Mouse (Mus musculus) hindbrain, embryonic 13.5 days (tissue): Measurements from ENCODE around the gene Map1a. TPM values are rescaled to one million over a fixed set of nuclear protein-coding genes. Genes with fewer than 3 reads are reported as not detected.

Experiments
- ATAC-seq: fragments of 200-750 bp; cut with Nextera tagmentation; 2 replicates; pipeline ENCODE4 v1.8.0; 2017; ENCODE audit warnings: moderate TSS enrichment; ENCODE audit not compliant: low FRiP score
- H3K27ac ChIP-seq: fragments of 300-500 bp; sonication (generic); 2 replicates; pipeline ENCODE4 v1.5.1; 2015; ENCODE audit warnings: inconsistent platforms, mild to moderate bottlenecking, moderate library complexity
- H3K27me3 ChIP-seq: fragments of 300-500 bp; sonication (generic); 2 replicates; pipeline ENCODE4 v1.6.1; 2015; ENCODE audit warnings: mild to moderate bottlenecking, inconsistent platforms
- H3K36me3 ChIP-seq: fragments of 300-500 bp; sonication (generic); 2 replicates; pipeline ENCODE4 v1.6.1; 2015; ENCODE audit warnings: mild to moderate bottlenecking, inconsistent platforms
- H3K4me1 ChIP-seq: fragments of 300-500 bp; sonication (generic); replicated peaks from 2 replicates; pipeline ENCODE4 v1.6.1; 2015; ENCODE audit warnings: inconsistent platforms
- H3K4me2 ChIP-seq: fragments of 300-500 bp; sonication (generic); 2 replicates; pipeline ENCODE4 v1.6.1; 2015; ENCODE audit warnings: inconsistent platforms, mild to moderate bottlenecking, moderate library complexity
- H3K4me3 ChIP-seq: fragments of 300-500 bp; sonication (generic); 2 replicates; pipeline ENCODE4 v1.5.1; 2015; ENCODE audit warnings: mild to moderate bottlenecking, inconsistent platforms
- H3K9ac ChIP-seq: fragments of 300-500 bp; sonication (generic); 2 replicates; pipeline ENCODE4 v1.6.1; 2015; ENCODE audit warnings: mild to moderate bottlenecking, inconsistent platforms
- H3K9me3 ChIP-seq: fragments of 300-500 bp; sonication (generic); 2 replicates; pipeline ENCODE4 v1.6.1; 2016; ENCODE audit warnings: inconsistent platforms
- WGBS: fragments of 180-500 bp; shearing (Covaris S2); methylation state at CpG from one replicate; pipeline ENCODE4 v1.1.7; 2015; 5-methylcytosine and 5-hydroxymethylcytosine counted together
- polyA plus RNA-seq: library from polyadenylated mRNA; unstranded; fragments of >200 nt; fragmentation: Nextera tagmentation; extraction: Ambion mirVana; gene quantifications from 2 replicates; pipeline ENCODE4 v1.2.1, GENCODE M21; 2015

Map1a gene
- polyA plus RNA-seq, 1 experiment from 2014 or later = 16.1 TPM

DNA sequence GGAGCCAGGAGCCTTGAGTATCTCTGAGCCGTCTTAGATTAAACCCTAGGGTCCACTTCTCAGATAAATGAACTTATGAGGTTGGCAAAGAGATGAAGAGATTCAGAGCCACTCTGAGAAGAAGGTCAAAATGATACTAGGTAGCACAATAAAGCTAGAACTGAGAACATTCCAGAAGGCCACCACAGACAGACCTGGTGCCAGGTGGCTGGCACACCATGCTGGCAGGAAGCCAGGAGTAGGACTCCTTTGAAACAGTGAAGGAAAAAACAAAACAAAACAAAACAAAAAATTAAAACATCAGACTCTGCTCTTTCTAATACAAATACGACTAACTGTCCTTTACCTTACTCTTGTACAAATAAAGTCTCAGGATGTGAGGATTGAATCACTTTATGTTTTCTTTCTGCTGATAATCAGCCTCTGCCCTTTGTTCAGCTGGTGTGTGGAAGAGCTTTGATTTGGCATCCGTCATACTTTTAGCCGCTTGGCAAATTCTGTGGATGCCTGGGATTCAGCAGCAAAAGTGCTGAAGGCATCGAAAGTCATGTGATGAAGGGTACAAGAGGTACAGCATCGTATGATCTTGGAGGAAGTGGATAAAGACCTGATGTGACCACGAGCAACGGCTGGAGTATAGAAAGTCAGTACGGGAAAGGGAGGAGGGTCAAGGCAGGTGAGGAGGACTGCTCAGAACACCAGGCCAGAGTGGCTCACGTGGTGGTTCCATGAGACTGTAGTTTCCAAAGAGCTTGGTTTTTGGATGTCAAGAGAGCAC is 34.5 kb downstream of the Map1a start:
- no peak for ATAC-seq
- Histone ChIP-seq H3K9me3 (no peaks in the 10 kb centered on the region), H3K36me3 (peaks cover 42% of the 10 kb centered on the region), H3K4me1 (no peaks in the 10 kb centered on the region), H3K27ac (no peak overlapping the region), H3K4me2 (no peak overlapping the region), H3K4me3 (no peak overlapping the region), H3K27me3 (no peaks in the 10 kb centered on the region), H3K9ac (no peak overlapping the region)
- 91% methylated on average over 10 of the region's 10 CpGs for WGBS

DNA sequence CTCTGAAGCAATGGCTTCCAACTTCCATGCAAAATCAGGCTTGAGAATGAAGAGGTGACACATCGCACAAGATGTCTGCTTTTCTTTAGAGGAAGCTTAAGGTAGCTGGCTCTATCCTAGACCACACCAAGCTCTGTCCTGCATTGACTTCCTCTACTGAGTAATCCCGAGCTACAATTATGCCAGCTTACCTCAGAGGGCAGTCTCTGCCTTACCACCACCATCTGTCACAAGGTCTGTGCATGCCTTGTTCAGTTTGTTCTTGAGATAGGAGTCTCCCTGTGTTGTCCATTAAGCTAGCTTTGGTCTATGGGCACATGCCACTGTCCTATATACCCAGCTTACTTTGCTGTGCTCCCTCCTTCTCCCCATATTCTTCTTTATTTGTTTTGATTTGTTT is 40.1 kb downstream of the Map1a start:
- Histone ChIP-seq H3K4me1 (no peaks in the 10 kb centered on the region), H3K36me3 (peaks cover 61% of the 10 kb centered on the region), H3K9me3 (no peaks in the 10 kb centered on the region), H3K27ac (no peak overlapping the region), H3K9ac (no peak overlapping the region), H3K4me2 (no peak overlapping the region), H3K27me3 (no peaks in the 10 kb centered on the region), H3K4me3 (no peak overlapping the region)
- 92% methylated on average over 2 of the region's 2 CpGs for WGBS
- no peak for ATAC-seq

DNA sequence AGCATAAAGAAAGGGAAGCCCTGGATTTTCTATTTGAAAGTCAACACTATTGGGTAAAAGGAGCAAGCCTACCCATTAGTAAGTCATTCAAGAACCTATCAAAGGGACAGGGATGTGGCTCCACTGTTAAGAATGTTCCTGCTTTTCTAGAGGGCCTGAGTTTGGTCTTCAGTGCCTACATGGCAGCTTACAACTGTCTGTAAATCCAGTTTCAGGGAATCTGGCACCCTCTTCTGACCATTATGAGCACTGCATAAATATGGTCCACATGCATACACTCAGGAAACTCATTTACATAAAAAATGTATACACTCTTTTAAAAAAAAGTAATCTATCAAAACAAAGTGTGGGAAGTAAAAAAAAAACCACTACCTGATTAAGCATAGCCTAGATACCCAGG is 49.7 kb downstream of the Map1a start:
- Histone ChIP-seq H3K27ac (no peak overlapping the region), H3K9ac (no peak overlapping the region), H3K9me3 (peaks cover 5% of the 10 kb centered on the region; the same call in 1 of the 2 replicates), H3K36me3 (peaks cover 68% of the 10 kb centered on the region), H3K27me3 (no peaks in the 10 kb centered on the region), H3K4me3 (no peak overlapping the region), H3K4me2 (no peak overlapping the region), H3K4me1 (no peaks in the 10 kb centered on the region)
- ATAC-seq = no peak

DNA sequence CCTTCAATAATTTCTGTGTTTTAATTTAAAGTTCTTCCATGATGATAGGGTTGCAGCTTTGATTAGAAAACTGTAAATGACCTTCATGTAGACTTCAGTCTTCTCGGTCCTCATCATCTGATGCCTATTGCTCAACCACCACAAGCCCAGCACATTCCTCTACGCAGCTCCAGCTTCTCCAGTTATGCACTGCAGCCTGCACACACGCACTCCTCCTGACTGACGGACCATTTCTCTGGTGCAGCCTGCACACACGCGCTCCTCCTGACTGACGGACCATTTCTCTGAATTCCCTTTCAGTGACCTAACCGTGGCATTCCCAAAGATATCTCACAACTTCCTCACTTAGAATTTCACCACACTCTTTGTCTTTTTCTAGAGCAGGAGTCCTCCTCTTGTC is 63.8 kb downstream of the Map1a start:
- Histone ChIP-seq H3K4me3 (no peak overlapping the region), H3K27me3 (peaks cover 23% of the 10 kb centered on the region), H3K27ac (no peak overlapping the region), H3K9me3 (no peaks in the 10 kb centered on the region), H3K9ac (no peak overlapping the region), H3K36me3 (peaks cover 20% of the 10 kb centered on the region), H3K4me2 (no peak overlapping the region), H3K4me1 (peaks cover 15% of the 10 kb centered on the region)
- 66% methylated on average over 8 of the region's 8 CpGs for WGBS
- no peak for ATAC-seq

DNA sequence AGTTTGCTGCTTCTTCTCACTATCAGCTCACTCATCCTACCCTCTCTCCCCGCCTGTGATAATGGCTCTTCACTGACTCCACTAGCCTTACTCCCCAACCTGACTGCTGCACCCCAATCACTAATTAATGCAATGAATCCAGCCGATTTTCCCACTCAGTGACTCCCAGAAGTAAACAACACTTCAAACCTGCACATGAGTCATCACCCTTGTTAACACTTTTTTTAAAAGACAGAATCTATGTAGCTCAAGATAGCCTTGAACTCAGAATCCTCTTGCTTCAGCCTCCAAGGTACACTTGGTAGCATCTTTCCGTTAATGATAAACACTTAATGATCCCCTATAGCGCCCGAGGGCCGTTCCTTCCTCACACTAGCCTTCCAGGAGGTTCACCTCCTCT is 65.0 kb downstream of the Map1a start:
- Histone ChIP-seq H3K9me3 (no peaks in the 10 kb centered on the region), H3K27me3 (peaks cover 33% of the 10 kb centered on the region), H3K4me1 (peaks cover 27% of the 10 kb centered on the region), H3K4me3 (peak overlapping the region; percentile 71), H3K36me3 (peaks cover 8% of the 10 kb centered on the region), H3K27ac (peak overlapping the region; percentile 91), H3K9ac (peak overlapping the region; percentile 85), H3K4me2 (peak overlapping the region; percentile 60)
- WGBS = 7% methylated on average over 6 of the region's 6 CpGs
- no peak for ATAC-seq

DNA sequence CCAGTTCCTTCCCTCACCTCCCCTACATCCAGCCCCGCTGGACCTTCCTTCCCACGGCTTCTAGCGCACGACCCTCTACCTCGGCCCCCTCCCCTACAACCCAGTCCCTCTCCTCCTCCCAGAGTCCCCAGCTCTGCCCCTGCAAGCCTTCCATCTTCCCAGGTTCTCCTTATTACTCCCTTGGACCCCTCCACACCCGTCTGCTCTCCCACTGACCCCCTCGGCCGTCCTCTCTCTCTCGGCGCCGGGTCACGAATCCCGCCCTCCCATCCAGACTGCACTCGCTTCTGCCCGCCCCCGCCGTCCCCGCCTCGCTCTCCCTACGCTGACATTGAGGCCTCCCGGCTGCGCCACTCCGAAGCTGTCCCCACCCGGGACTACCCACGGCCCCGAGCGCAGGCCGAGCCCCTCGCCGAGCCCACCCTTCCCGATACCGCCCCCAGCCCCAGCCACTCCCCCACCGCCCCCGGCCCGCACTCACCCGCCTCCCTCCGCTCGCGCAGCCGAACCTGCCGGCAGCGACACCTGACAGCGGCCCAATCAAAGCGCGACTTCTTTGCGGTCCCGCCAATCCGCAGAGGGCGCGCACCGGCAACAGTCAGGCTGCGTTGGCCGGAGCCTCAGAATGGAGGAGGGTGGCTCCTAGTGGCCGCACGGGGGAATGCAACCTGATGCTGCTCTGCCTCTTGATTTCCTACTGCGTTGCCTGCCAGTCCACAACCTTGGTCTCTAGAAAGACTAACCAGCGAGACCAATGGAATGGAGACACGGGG is 65.6 kb downstream of the Map1a start, which contains the start of gene Ppip5k1:
Ppip5k1 (minus strand) TSS at position 577 of the 773 bp plus-strand sequence.
- peak within 1 kb of the TSS; percentile 60 for H3K4me2 ChIP-seq
- H3K4me3 ChIP-seq = peak within 1 kb of the TSS; percentile 71
- H3K9me3 ChIP-seq = no peaks in the 10 kb centered on the region
- ATAC-seq = peak; percentile 97
- 1% methylated on average over 58 of the region's 58 CpGs for WGBS
- H3K36me3 ChIP-seq = 0 out of 2 replicates have a peak, but pooled peaks cover 3% of the 10 kb centered on the region
- peaks cover 39% of the 10 kb centered on the region for H3K27me3 ChIP-seq
- H3K27ac ChIP-seq = peak within 1 kb of the TSS; percentile 91
- H3K4me1 ChIP-seq = peaks cover 30% of the 10 kb centered on the region
- peak within 1 kb of the TSS; percentile 85 for H3K9ac ChIP-seq

DNA sequence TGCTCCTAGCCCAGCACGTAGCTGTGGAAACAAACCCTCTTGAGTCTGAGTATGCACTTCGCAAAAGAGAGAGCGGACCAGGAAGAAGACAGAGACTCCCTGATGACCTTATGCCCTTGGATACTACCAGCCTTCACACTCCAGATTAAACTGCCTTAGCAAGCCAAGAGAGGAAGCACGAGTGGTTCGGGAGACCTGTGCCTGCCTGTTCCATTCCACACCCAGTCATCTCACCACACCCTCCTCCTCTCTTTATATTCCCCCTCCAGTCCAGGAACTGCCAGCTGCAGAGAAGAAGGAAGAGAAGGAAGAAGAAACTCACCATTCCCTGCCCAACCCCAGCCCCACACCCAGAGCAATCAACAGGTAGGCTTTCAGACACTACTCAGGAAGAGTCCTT is 68.1 kb downstream of the Map1a start, which contains the start of gene Ckmt1:
Ckmt1 (plus strand) TSS at position 221 of the 400 bp plus-strand sequence.
- no peak for ATAC-seq
- H3K9ac ChIP-seq = peak within 1 kb of the TSS; percentile 76

DNA sequence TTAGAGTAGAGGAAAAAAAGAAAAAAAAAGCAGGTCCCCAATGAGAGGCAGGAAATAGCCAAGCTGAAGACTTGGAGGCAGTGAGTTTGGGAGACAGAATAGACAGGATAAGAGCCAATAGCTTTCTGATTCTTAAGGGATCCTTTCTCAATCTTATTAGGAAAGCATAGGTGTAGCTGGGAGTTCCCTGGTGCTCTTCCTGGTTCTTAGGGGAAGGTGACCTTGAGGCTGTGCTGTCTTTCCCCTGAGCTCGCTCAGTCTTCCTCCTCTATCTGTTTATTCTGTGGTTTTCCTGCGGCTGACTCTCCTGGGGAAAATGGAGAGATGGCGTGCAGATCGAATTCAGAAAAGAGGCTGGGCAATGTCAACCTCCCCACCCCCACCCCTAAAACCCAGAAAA is 68.6 kb downstream of the Map1a start:
- WGBS = 3% methylated on average over 4 of the region's 4 CpGs
- peak overlapping the region; percentile 47 for H3K4me3 ChIP-seq
- H3K9me3 ChIP-seq = no peaks in the 10 kb centered on the region
- H3K36me3 ChIP-seq = no peaks in the 10 kb centered on the region
- peaks cover 30% of the 10 kb centered on the region for H3K4me1 ChIP-seq
- no peak for ATAC-seq
- H3K4me2 ChIP-seq = peak overlapping the region; percentile 62
- peak overlapping the region; percentile 76 for H3K9ac ChIP-seq
- peaks cover 58% of the 10 kb centered on the region for H3K27me3 ChIP-seq
- no peak overlapping the region for H3K27ac ChIP-seq

More for the DNA sequence above, 68.1 kb downstream of the Map1a start, which contains the start of gene Ckmt1:
- Histone ChIP-seq H3K4me2 (peak within 1 kb of the TSS; percentile 62), H3K9me3 (no peaks in the 10 kb centered on the region), H3K36me3 (no peaks in the 10 kb centered on the region), H3K4me3 (peak within 1 kb of the TSS; percentile 47), H3K27me3 (peaks cover 55% of the 10 kb centered on the region), H3K4me1 (peaks cover 30% of the 10 kb centered on the region), H3K27ac (peak within 1 kb of the TSS; percentile 45)
- 74% methylated on average over 5 of the region's 5 CpGs for WGBS

DNA sequence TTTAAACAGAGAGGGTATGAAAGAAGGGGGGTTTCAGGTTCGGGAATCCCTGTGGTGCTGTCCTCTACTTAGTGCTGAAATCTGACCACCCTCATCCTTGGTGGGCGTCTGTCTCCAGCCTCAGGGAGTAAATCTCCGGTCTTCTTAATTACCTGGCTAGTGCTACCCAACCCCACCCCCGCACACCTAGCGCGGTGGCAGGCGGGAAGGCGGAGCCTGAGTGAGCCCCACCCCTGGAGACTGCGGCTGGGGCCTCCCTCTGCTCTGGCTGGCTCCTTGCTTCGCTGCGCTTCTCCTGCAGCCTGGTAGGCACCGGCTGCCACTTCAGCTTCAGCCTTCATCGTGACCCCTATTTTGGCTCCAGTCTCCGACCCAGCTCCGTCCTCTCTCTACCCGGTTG is 69.0 kb downstream of the Map1a start:
- ATAC-seq = peak; percentile 72
- Histone ChIP-seq H3K9me3 (no peaks in the 10 kb centered on the region), H3K36me3 (no peaks in the 10 kb centered on the region), H3K4me3 (peak overlapping the region; percentile 47), H3K9ac (peak overlapping the region; percentile 76), H3K27me3 (peaks cover 58% of the 10 kb centered on the region), H3K4me1 (peaks cover 30% of the 10 kb centered on the region), H3K27ac (peak overlapping the region; percentile 45), H3K4me2 (peak overlapping the region; percentile 62)
- WGBS = 1% methylated on average over 16 of the region's 16 CpGs

DNA sequence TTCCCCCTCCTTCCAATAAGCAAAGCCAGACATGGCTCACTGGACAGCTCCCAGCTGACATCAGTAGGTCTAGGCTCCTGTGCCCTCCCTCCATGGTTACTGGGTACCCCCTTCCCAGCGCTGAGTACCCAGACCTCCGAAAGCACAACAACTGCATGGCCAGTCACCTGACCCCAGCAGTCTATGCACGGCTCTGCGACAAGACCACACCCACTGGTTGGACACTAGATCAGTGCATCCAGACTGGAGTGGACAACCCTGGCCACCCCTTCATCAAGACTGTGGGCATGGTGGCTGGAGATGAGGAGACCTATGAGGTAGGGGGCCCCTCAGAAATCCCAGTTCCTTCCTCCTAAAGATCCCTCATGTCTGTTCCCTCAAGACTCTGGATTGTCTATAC is 70.1 kb downstream of the Map1a start:
- H3K4me3 ChIP-seq = peak overlapping the region; percentile 47
- H3K9ac ChIP-seq = peak overlapping the region; percentile 29; the same call in 1 of the 2 replicates
- peaks cover 25% of the 10 kb centered on the region for H3K4me1 ChIP-seq
- no peak for ATAC-seq
- no peaks in the 10 kb centered on the region for H3K9me3 ChIP-seq
- H3K27me3 ChIP-seq = peaks cover 58% of the 10 kb centered on the region
- peak overlapping the region; percentile 62 for H3K4me2 ChIP-seq
- H3K27ac ChIP-seq = no peak overlapping the region
- WGBS = 62% methylated on average over 4 of the region's 4 CpGs
- no peaks in the 10 kb centered on the region; the same call in 1 of the 2 replicates for H3K36me3 ChIP-seq
